Mouse (Mus musculus) lung, adult 2 months (tissue): ENCODE measurements around the gene Zfp54.

Experiments
- CTCF ChIP-seq: fragments of 200-500 bp; IDR thresholded peaks from 2 replicates; pipeline ENCODE4 v1.5.1; 2011; ENCODE audit warnings: mild to moderate bottlenecking, low read length, control low read depth; ENCODE audit not compliant: insufficient read depth
- POLR2A ChIP-seq: fragments of 200-500 bp; IDR thresholded peaks from 2 replicates; pipeline ENCODE4 v1.6.1; 2011; ENCODE audit warnings: low read depth, mild to moderate bottlenecking, control low read depth, low read length, borderline replicate concordance; ENCODE audit errors: extremely low read depth

DNA sequence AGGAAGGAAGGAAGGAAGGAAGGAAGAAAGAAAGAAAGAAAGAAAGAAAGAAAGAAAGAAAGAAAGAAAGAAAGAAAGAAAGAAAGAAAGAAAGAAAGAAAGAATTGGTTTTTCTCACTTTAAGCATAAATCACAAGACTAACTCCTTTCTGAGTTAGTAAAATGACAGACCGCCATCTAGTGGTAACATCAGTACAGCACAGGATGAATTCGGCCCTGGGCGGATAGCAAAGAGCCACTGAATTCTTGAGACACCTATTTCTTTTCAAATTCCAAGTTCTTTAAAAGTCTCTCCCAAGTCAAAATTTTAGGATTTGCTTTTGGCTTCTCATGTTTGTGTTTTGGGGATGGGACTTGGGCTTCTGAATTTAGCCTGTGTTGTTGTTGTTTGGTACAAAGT lies 26.6 kb downstream of the Zfp54 start:
- no peak for TF ChIP-seq POLR2A
- TF ChIP-seq CTCF = peak; percentile 41; the same call in 1 of the 2 replicates
